Mouse (Mus musculus): ENCODE measurements at regions not wholly inside any gene's neighbourhood (a gene's known extent, or its start where the extent isn't known, plus 50 kb on each side); places are given as distances from the start of the nearest gene placed in this dataset.

- TF ChIP-seq POLR2A (IDR thresholded peaks at IDR 0.05; ENCODE audit: low read depth, low read length) = no peak
- no peak for TF ChIP-seq CTCF (conservative IDR thresholded peaks at IDR 0.05; ENCODE audit: insufficient read depth, insufficient read length, low read depth, low read length)
Observed at GRCm38 (mm10) chr9:61669729-61670520, 244.4 kb downstream of the Rplp1 start.
